Mouse (Mus musculus): Measurements from ENCODE around the gene Fxyd3. TPM values are rescaled to one million over a fixed set of nuclear protein-coding genes. Genes with fewer than 3 reads are reported as not detected.

Fxyd3 gene
- polyA plus RNA-seq (2012; ENCODE audit: insufficient read depth, insufficient read length, missing spikeins): not detected in 2 replicates

GRCm38 (mm10) chr7:31076492-31076891 lies at the start of gene Fxyd3:
Fxyd3 (minus strand) TSS chr7:31076704.
- Histone ChIP-seq H3K27ac (replicated peaks; ENCODE audit: low read depth, low read length) (no peak within 1 kb of the TSS), H3K4me1 (ENCODE audit: control insufficient read depth, insufficient read depth, insufficient read length, low read length) (no peaks in the 10 kb centered on the region), H3K4me3 (ENCODE audit: insufficient read depth, low read depth, low read length) (no peak within 1 kb of the TSS)

GRCm38 (mm10) chr7:31125116-31125515 lies 48.6 kb upstream of the Fxyd3 start:
- Histone ChIP-seq H3K4me1 (ENCODE audit: control insufficient read depth, insufficient read depth, insufficient read length, low read length) (no peaks in the 10 kb centered on the region), H3K4me3 (ENCODE audit: insufficient read depth, low read depth, low read length) (0 out of 2 replicates have a peak overlapping the region, but pooled peaks have one; percentile 59), H3K27ac (replicated peaks; ENCODE audit: low read depth, low read length) (no peak overlapping the region)

GRCm38 (mm10) chr7:31124381-31124780 lies 47.9 kb upstream of the Fxyd3 start:
- Histone ChIP-seq H3K27ac (replicated peaks; ENCODE audit: low read depth, low read length) (no peak overlapping the region), H3K4me3 (ENCODE audit: insufficient read depth, low read depth, low read length) (no peak overlapping the region), H3K4me1 (ENCODE audit: control insufficient read depth, insufficient read depth, insufficient read length, low read length) (no peaks in the 10 kb centered on the region)

- no peaks in the 10 kb centered on the region for H3K4me1 ChIP-seq (ENCODE audit: control insufficient read depth, insufficient read depth, insufficient read length, low read length)
- no peak overlapping the region for H3K4me3 ChIP-seq (ENCODE audit: insufficient read depth, low read depth, low read length)
- no peak overlapping the region for H3K27ac ChIP-seq (replicated peaks; ENCODE audit: low read depth, low read length)
Measured at GRCm38 (mm10) chr7:31123697-31124096, 47.2 kb upstream of the Fxyd3 start.

- H3K4me1 ChIP-seq (ENCODE audit: control insufficient read depth, insufficient read depth, insufficient read length, low read length): no peaks in the 10 kb centered on the region
- no peak overlapping the region for H3K4me3 ChIP-seq (ENCODE audit: insufficient read depth, low read depth, low read length)
- no peak overlapping the region for H3K27ac ChIP-seq (replicated peaks; ENCODE audit: low read depth, low read length)
Measured at GRCm38 (mm10) chr7:31122641-31123631, 46.4 kb upstream of the Fxyd3 start.

GRCm38 (mm10) chr7:31119556-31119955 lies 43.1 kb upstream of the Fxyd3 start:
- Histone ChIP-seq H3K27ac (replicated peaks; ENCODE audit: low read depth, low read length) (no peak overlapping the region), H3K4me3 (ENCODE audit: insufficient read depth, low read depth, low read length) (no peak overlapping the region), H3K4me1 (ENCODE audit: control insufficient read depth, insufficient read depth, insufficient read length, low read length) (peaks cover 8% of the 10 kb centered on the region)

GRCm38 (mm10) chr7:31118486-31118885 lies 42.0 kb upstream of the Fxyd3 start:
- no peak overlapping the region for H3K4me3 ChIP-seq (ENCODE audit: insufficient read depth, low read depth, low read length)
- peaks cover 8% of the 10 kb centered on the region for H3K4me1 ChIP-seq (ENCODE audit: control insufficient read depth, insufficient read depth, insufficient read length, low read length)
- no peak overlapping the region for H3K27ac ChIP-seq (replicated peaks; ENCODE audit: low read depth, low read length)

DNA sequence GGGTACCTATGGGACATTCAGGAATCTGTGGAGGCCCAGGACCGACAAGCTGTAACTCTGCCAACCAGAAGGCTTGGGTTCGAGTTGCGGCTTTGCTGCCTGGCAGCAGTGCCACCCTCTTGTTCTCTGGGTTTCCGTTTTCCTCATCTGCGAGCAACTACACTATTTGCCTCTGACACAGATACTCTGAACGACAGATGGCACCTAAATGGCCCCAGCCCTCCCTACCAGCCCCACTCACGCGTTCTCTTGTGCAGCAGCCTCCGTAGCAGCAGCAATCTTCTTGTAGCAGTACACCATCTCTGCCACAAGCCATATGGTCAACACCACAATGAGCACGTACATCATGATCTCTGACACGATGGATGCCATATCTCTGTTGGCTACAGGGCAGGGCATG lies 41.0 kb upstream of the Fxyd3 start:
- Histone ChIP-seq H3K4me3 (ENCODE audit: insufficient read depth, low read depth, low read length) (no peak overlapping the region), H3K27ac (replicated peaks; ENCODE audit: low read depth, low read length) (no peak overlapping the region), H3K4me1 (ENCODE audit: control insufficient read depth, insufficient read depth, insufficient read length, low read length) (peaks cover 8% of the 10 kb centered on the region)

DNA sequence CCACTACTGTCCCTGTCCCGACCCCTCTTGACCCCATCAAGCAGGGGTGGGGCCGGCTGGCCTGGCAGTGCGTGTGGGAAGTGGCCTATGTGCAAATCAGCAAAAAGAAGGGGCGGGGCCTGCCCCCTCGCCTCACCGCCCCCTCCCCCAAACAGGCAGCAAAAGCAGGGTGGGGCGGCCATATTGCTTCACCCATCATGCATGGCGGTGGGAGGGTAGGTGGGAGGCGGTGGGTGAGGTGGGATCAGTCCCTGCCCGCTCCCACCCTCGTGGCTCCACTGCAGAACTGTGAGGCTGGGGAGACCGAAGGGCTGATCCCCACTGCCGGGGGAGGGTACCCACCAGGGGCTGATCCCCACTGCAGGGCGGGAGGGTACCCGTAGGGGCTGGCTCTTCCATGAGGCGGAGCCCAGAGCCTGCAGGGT lies 40.2 kb upstream of the Fxyd3 start:
- H3K4me3 ChIP-seq (ENCODE audit: insufficient read depth, low read depth, low read length): no peak overlapping the region
- H3K27ac ChIP-seq (replicated peaks; ENCODE audit: low read depth, low read length): no peak overlapping the region

GRCm38 (mm10) chr7:31115587-31116043 lies 39.1 kb upstream of the Fxyd3 start:
- peaks cover 8% of the 10 kb centered on the region for H3K4me1 ChIP-seq (ENCODE audit: control insufficient read depth, insufficient read depth, insufficient read length, low read length)
- no peak overlapping the region for H3K4me3 ChIP-seq (ENCODE audit: insufficient read depth, low read depth, low read length)
- peak overlapping the region; percentile 66 for H3K27ac ChIP-seq (replicated peaks; ENCODE audit: low read depth, low read length)

More for the DNA sequence above, 40.2 kb upstream of the Fxyd3 start:
- peaks cover 8% of the 10 kb centered on the region for H3K4me1 ChIP-seq (ENCODE audit: control insufficient read depth, insufficient read depth, insufficient read length, low read length)

GRCm38 (mm10) chr7:31115182-31115581 lies 38.7 kb upstream of the Fxyd3 start, which contains the start of gene Hpn:
Hpn (minus strand) TSS chr7:31115290.
- Histone ChIP-seq H3K27ac (replicated peaks; ENCODE audit: low read depth, low read length) (peak within 1 kb of the TSS; percentile 66), H3K4me3 (ENCODE audit: insufficient read depth, low read depth, low read length) (no peak within 1 kb of the TSS), H3K4me1 (ENCODE audit: control insufficient read depth, insufficient read depth, insufficient read length, low read length) (peaks cover 8% of the 10 kb centered on the region)

DNA sequence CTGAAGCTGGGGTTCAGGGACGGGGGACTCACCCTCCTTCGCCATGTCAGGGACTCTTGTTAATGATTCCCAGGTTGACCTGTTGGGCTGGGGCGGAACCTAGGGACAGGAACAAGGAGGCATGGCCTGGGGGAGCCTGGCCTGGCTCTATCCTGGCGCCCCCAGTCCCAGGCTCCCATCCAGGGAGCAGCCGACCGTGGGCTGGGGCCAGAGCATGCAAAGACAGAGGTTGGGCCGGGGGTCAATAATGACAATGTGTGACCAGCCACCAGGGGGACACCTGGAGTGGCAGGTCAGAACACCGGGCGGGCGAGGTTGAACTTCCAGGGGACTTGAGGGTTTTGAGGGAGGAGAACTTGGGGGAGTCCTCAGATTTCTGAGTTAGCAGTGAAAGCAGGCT lies 38.1 kb upstream of the Fxyd3 start:
- Histone ChIP-seq H3K27ac (replicated peaks; ENCODE audit: low read depth, low read length) (no peak overlapping the region), H3K4me3 (ENCODE audit: insufficient read depth, low read depth, low read length) (no peak overlapping the region), H3K4me1 (ENCODE audit: control insufficient read depth, insufficient read depth, insufficient read length, low read length) (peaks cover 8% of the 10 kb centered on the region)

GRCm38 (mm10) chr7:31113800-31114199 lies 37.3 kb upstream of the Fxyd3 start:
- H3K4me3 ChIP-seq (ENCODE audit: insufficient read depth, low read depth, low read length): no peak overlapping the region
- H3K4me1 ChIP-seq (ENCODE audit: control insufficient read depth, insufficient read depth, insufficient read length, low read length): peaks cover 8% of the 10 kb centered on the region
- no peak overlapping the region for H3K27ac ChIP-seq (replicated peaks; ENCODE audit: low read depth, low read length)

GRCm38 (mm10) chr7:31112036-31112435 lies 35.5 kb upstream of the Fxyd3 start:
- Histone ChIP-seq H3K4me3 (ENCODE audit: insufficient read depth, low read depth, low read length) (no peak overlapping the region), H3K27ac (replicated peaks; ENCODE audit: low read depth, low read length) (no peak overlapping the region), H3K4me1 (ENCODE audit: control insufficient read depth, insufficient read depth, insufficient read length, low read length) (peaks cover 8% of the 10 kb centered on the region)

DNA sequence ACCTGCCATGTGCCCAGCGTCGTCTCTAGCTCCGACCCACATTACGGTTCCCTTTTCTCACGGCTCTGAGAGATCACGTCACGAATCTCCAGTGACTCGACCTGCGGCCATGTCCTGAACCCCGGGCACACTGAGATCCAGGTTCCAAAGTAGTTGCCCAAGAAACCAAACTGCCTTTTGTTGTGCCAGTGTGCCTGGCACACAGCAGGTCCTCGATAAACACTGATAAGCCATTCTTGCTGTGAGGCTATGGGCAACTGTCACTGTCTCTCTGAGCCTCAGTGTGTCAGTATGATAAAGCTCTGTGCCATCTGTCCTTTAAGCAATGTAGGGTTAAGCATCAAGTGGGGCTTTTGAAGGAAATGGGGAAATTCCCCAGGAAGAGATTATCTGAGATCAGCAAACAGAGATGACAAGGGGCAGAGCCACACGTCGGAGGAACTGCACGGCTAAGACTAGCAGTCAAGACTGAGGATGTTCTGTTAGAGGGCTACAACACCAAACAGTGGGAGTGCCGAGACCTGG lies 34.4 kb upstream of the Fxyd3 start:
- H3K4me1 ChIP-seq (ENCODE audit: control insufficient read depth, insufficient read depth, insufficient read length, low read length): peaks cover 7% of the 10 kb centered on the region
- no peak overlapping the region for H3K27ac ChIP-seq (replicated peaks; ENCODE audit: low read depth, low read length)
- H3K4me3 ChIP-seq (ENCODE audit: insufficient read depth, low read depth, low read length): no peak overlapping the region
